ENCODE assay signal across 17 mouse cellular contexts in the genomic region with DNA sequence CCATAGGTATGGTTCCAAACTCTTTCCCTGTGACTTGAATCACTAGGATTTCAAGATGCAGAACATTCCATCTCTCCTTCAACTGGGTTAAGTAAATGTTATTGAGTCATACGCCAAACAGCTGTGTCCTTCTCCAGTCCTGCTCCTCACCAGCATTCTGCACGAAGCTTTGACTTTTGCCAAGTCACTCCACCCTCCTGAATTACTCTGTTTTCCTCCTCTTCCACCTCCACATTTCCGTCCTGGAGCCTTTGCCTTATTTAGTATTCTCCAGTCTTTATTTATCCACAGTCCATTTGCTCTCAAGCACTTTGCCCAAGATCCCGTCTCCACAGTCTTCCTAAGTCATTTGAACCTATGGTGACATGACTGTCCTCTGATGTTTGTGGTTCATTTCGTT.
"Had no signal": no experiment of that assay in that cellular context is flagged by ENCODE, and none has a peak within 500 bp of the region (broad histone marks: within the 10 kb centered on the region; RNA-seq: fewer than 3 reads in every experiment).

No protein-coding gene starts in this region.

- DNase-seq: kidney, postnatal 10 days; kidney, postnatal 4 days; liver; liver, embryonic 13.5 days; liver, postnatal 0 days; lung, postnatal 14 days; spleen, adult 18-20 months; thymus, adult 2 months; thymus, postnatal 25 days had no signal

- H3K4me2 ChIP-seq: limb, embryonic 12.5 days; liver, embryonic 13.5 days; lung, embryonic 15.5 days; midbrain, embryonic 11.5 days; midbrain, embryonic 15.5 days; neural tube, embryonic 13.5 days had no signal

- H3K27me3 ChIP-seq: limb, embryonic 12.5 days; liver, embryonic 13.5 days; lung, embryonic 15.5 days; megakaryocyte, embryonic 14.5 days; midbrain, embryonic 15.5 days; neural tube, embryonic 13.5 days had no signal

- H3K9me3 ChIP-seq: limb, embryonic 12.5 days; liver, embryonic 13.5 days; lung, embryonic 15.5 days; megakaryocyte, embryonic 14.5 days; midbrain, embryonic 15.5 days; neural tube, embryonic 13.5 days had no signal

- H3K4me3 ChIP-seq: layer of hippocampus, adult 2 months; limb, embryonic 12.5 days; liver, embryonic 13.5 days; lung, embryonic 15.5 days; megakaryocyte, embryonic 14.5 days; midbrain, embryonic 15.5 days; neural tube, embryonic 13.5 days had no signal

- H3K27ac ChIP-seq: layer of hippocampus, adult 2 months; limb, embryonic 12.5 days; liver, embryonic 13.5 days; lung, embryonic 15.5 days; macrophage; midbrain, embryonic 15.5 days; neural tube, embryonic 13.5 days had no signal

- H3K36me3 ChIP-seq: limb, embryonic 12.5 days; liver, embryonic 13.5 days; lung, embryonic 15.5 days; midbrain, embryonic 15.5 days; neural tube, embryonic 13.5 days had no signal

- H3K4me1 ChIP-seq: limb, embryonic 12.5 days; liver, embryonic 13.5 days; lung, embryonic 15.5 days; megakaryocyte, embryonic 14.5 days; midbrain, embryonic 15.5 days; neural tube, embryonic 13.5 days had no signal

- ATAC-seq: liver, postnatal 0 days; midbrain, embryonic 15.5 days had no signal

- H3K9ac ChIP-seq: limb, embryonic 12.5 days; liver, embryonic 13.5 days; liver, postnatal 0 days; lung, embryonic 15.5 days; midbrain, embryonic 15.5 days; neural tube, embryonic 13.5 days had no signal
